ENCODE assay signal across 23 mouse cellular contexts in genomic region chr11:45624233-45624632, GRCm38 (mm10).
"Had no signal": no experiment of that assay in that cellular context is flagged by ENCODE, and none has a peak within 500 bp of the region (broad histone marks: within the 10 kb centered on the region; RNA-seq: fewer than 3 reads in every experiment).

No protein-coding gene starts in this region.

- H3K4me1 ChIP-seq: limb, embryonic 12.5 days; limb, embryonic 15.5 days; liver, embryonic 15.5 days; lung, embryonic 15.5 days; midbrain, embryonic 10.5 days; midbrain, embryonic 13.5 days; neural tube, embryonic 13.5 days had no signal

- DNase-seq: kidney, adult 2 months; kidney, postnatal 10 days; kidney, postnatal 4 days; lung, adult 18-20 months; lung, postnatal 10 days; lung, postnatal 36 days; retina, postnatal 1 day; right cerebral cortex, postnatal 4 days; thymus, postnatal 25 days had no signal

- H3K9ac ChIP-seq: kidney, embryonic 15.5 days; limb, embryonic 12.5 days; limb, embryonic 15.5 days; liver, embryonic 15.5 days; lung, embryonic 15.5 days; midbrain, embryonic 13.5 days; neural tube, embryonic 13.5 days had no signal

- H3K4me3 ChIP-seq: kidney, embryonic 15.5 days; limb, embryonic 12.5 days; limb, embryonic 15.5 days; liver, embryonic 15.5 days; lung, embryonic 15.5 days; megakaryocyte, embryonic 14.5 days; midbrain, embryonic 10.5 days; midbrain, embryonic 13.5 days; myocyte; neural tube, embryonic 13.5 days had no signal

- H3K27ac ChIP-seq: kidney, embryonic 15.5 days; limb, embryonic 12.5 days; limb, embryonic 15.5 days; liver, embryonic 15.5 days; lung, embryonic 15.5 days; midbrain, embryonic 10.5 days; midbrain, embryonic 13.5 days; neural tube, embryonic 13.5 days; stomach, postnatal 0 days had no signal

- ATAC-seq: intestine, embryonic 16.5 days; midbrain, embryonic 13.5 days; midbrain, embryonic 16.5 days had no signal

- H3K27me3 ChIP-seq: kidney, embryonic 15.5 days; limb, embryonic 12.5 days; limb, embryonic 15.5 days; liver, embryonic 15.5 days; lung, embryonic 15.5 days; megakaryocyte, embryonic 14.5 days; midbrain, embryonic 13.5 days; neural tube, embryonic 13.5 days had no signal

- H3K4me2 ChIP-seq: kidney, embryonic 15.5 days; limb, embryonic 12.5 days; limb, embryonic 15.5 days; liver, embryonic 11.5 days; liver, embryonic 15.5 days; lung, embryonic 15.5 days; midbrain, embryonic 13.5 days; neural tube, embryonic 13.5 days had no signal

- H3K9me3 ChIP-seq: kidney, embryonic 15.5 days; limb, embryonic 12.5 days; limb, embryonic 15.5 days; liver, embryonic 15.5 days; lung, embryonic 15.5 days; midbrain, embryonic 10.5 days; midbrain, embryonic 13.5 days; neural tube, embryonic 13.5 days had no signal

- H3K36me3 ChIP-seq: kidney, embryonic 15.5 days; limb, embryonic 12.5 days; limb, embryonic 15.5 days; liver, embryonic 15.5 days; lung, embryonic 15.5 days; midbrain, embryonic 10.5 days; midbrain, embryonic 13.5 days; neural tube, embryonic 13.5 days had no signal
